Mouse (Mus musculus): ENCODE data around the gene Plekhg6.

GRCm38 (mm10) chr6:125422051-125422822, 41.6 kb upstream of the Plekhg6 start:
- no peak for TF ChIP-seq CTCF (IDR thresholded peaks at IDR 0.05; ENCODE audit: extremely low read depth, insufficient read length, insufficient replicate concordance, low read depth, low read length)
- no peak for TF ChIP-seq POLR2A (IDR thresholded peaks at IDR 0.05; ENCODE audit: low read depth, low read length)
